Mouse (Mus musculus): ENCODE measurements around the gene Wdr60. TPM values are rescaled to one million over a fixed set of nuclear protein-coding genes. Genes with fewer than 3 reads are reported as not detected.
"Not testable (repeated sequence)": the region's sequence is repeated elsewhere in the genome, so short reads cannot be mapped to it uniquely, and the experiment has no call there.

The Wdr60 gene
- total RNA-seq, 2 experiments from 2014 or later, result 20.7 to 21.8 TPM

DNA sequence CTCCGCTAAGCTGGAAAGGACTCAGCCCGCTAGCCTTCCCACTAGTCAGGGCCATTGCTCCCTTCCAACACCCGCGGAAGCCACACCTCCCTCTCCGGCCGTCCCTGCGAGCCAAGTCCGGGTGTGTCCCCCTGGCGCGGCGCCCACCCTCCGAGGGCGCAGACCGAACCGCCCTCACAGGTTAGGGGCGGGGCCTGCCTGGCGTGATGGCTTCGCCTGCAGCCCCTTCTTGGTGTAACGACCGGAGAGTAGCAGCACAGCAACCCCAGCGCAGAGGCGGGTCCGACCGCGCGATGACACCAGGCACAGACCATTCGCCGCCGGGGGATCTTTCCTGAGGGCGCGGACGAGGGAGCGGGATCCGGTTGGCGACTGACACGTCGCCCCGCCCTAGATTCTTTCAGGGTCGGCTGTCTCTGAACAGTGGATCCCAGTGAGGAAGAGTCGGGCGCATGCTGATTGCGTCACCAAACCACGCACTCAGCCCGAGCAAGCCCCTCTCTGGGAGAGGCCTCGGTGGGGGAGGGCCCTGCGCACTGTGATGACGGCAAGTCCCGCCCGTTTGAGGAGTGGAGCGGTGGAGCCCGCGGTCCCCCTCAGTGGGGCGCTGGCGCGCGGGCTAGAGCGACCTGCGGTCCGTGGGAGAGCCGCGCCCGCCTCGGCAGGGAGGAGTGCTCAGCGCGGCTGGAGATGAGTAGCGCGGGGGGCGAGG, 18.0 kb upstream of the Wdr60 start, which contains the start of gene Esyt2:
Gene Esyt2 (plus strand): TSS at position 544 of the 712 bp plus-strand sequence.
- H3K27ac ChIP-seq, result peak within 1 kb of the TSS; percentile 91
- peak; percentile 100 for DNase-seq (ENCODE audit: extremely low spot score in 1 of 2, low spot score in 2 of 2)
- intact Hi-C loops (cut with DNase I), result loop anchor here (2.0 to 5.0 kb wide), 4 partner anchors 18 to 341 kb away; partner anchors contain the start of genes Ptprn2 and Wdr60
- peak within 1 kb of the TSS; percentile 86 for H3K4me3 ChIP-seq
- TF ChIP-seq CTCF (IDR thresholded peaks at IDR 0.05), result peak; percentile 41

DNA sequence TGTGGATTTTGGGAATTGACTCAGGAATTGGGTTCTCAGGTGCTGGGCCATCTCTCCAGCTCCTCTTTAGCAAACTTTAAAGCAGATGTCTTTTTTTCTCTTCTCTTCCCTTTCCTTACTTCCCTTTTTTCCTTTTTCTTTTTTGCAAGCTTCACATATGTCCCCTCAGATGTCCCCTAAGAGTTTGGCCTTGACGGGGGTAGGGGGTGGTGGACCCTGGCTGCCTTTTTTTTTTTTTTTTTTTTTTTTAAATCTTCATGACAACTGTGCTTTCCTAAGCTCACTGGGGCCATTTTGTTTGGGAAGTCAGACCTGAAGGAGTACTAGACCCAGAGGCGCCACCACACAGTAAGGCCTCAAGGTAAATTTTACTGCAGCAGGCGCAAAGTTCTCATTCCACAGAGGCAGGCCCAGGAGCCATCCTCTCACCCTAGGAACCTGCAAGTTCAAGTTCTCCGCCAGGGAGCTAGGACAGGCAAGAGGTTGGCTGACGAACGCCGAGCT, 17.4 kb upstream of the Wdr60 start:
- no peak for DNase-seq (ENCODE audit: extremely low spot score in 1 of 2, low spot score in 2 of 2)
- intact Hi-C loops (cut with DNase I), result loop anchor here (2.0 to 5.0 kb wide), 4 partner anchors 17 to 342 kb away; partner anchors contain the start of genes Ptprn2 and Wdr60
- peak overlapping the region; percentile 86 for H3K4me3 ChIP-seq
- peak overlapping the region; percentile 91 for H3K27ac ChIP-seq
- TF ChIP-seq CTCF (IDR thresholded peaks at IDR 0.05), result peak; percentile 1; the same call in 1 of the 2 replicates

- Histone ChIP-seq H3K27ac (no peak overlapping the region), H3K4me3 (no peak overlapping the region)
- no peak for DNase-seq (ENCODE audit: extremely low spot score in 1 of 2, low spot score in 2 of 2)
- TF ChIP-seq CTCF (IDR thresholded peaks at IDR 0.05), result no peak
- intact Hi-C loops (cut with DNase I), result no loop called here
Observed at GRCm38 (mm10) chr12:116279181-116279580, 16.4 kb upstream of the Wdr60 start.

- no peak overlapping the region for H3K27ac ChIP-seq
- no peak for DNase-seq (ENCODE audit: extremely low spot score in 1 of 2, low spot score in 2 of 2)
Observed at GRCm38 (mm10) chr12:116278541-116278940, 15.7 kb upstream of the Wdr60 start.

DNA sequence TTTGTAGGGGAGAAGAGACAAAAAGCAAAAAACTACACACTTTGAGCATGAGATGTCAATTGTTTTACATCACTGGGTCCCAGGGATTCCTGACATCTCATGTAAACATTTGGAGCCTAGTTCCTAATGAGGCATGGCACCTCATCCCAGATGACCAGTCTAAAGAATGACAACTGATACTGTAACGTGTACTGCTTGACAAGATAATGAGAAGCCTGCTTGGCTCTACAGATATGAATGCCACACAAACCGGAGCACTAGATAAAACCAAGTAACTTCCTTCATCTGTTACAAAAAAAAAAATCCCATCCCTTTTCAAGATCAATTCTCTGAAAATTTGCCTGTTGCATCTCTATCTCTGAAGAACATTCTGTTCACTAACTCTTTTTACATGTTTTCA, 14.1 kb upstream of the Wdr60 start:
- no peak overlapping the region for H3K4me3 ChIP-seq
- TF ChIP-seq CTCF (IDR thresholded peaks at IDR 0.05), result no peak

More at GRCm38 (mm10) chr12:116278541-116278940, 15.7 kb upstream of the Wdr60 start:
- H3K4me3 ChIP-seq, result no peak overlapping the region
- intact Hi-C loops (cut with DNase I), result no loop called here
- TF ChIP-seq CTCF (IDR thresholded peaks at IDR 0.05), result no peak

DNA sequence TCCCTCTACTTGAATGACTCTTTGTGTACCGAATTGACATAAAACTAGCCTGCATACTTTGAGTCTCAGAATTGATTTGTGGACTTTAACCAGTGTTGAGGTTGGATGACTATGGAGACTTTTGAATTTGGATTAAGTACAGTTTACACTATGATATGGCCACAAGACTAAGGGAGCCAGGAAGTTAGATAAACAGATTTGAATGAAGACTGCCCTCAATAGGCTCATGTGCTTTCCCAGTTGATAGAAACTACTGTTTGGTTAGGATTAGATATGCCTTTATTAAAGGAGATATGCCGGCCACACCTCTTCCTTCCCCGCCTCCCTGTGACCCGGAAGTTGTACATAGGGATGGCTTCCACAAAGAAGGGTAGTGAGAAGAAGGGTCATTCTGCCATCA, 12.8 kb upstream of the Wdr60 start:
- no peak overlapping the region for H3K4me3 ChIP-seq
- no peak for DNase-seq (ENCODE audit: extremely low spot score in 1 of 2, low spot score in 2 of 2)
- TF ChIP-seq CTCF (IDR thresholded peaks at IDR 0.05), result no peak
- no peak overlapping the region for H3K27ac ChIP-seq
- intact Hi-C loops (cut with DNase I), result no loop called here

More for the DNA sequence above, 14.1 kb upstream of the Wdr60 start:
- no peak for DNase-seq (ENCODE audit: extremely low spot score in 1 of 2, low spot score in 2 of 2)
- no peak overlapping the region for H3K27ac ChIP-seq
- intact Hi-C loops (cut with DNase I), result no loop called here

- intact Hi-C loops (cut with DNase I); H3K4me3 ChIP-seq; H3K27ac ChIP-seq; DNase-seq (ENCODE audit: extremely low spot score in 1 of 2, low spot score in 2 of 2): not testable (repeated sequence)
Observed at GRCm38 (mm10) chr12:116275086-116275485, 12.3 kb upstream of the Wdr60 start, which contains the start of gene Gm11027. Gene Gm11027, plus strand, starts transcription at chr12:116275386.

GRCm38 (mm10) chr12:116273733-116274132, 10.9 kb upstream of the Wdr60 start:
- intact Hi-C loops (cut with DNase I), result no loop called here
- no peak for DNase-seq (ENCODE audit: extremely low spot score in 1 of 2, low spot score in 2 of 2)
- no peak for TF ChIP-seq CTCF (IDR thresholded peaks at IDR 0.05)
- no peak overlapping the region for H3K4me3 ChIP-seq
- no peak overlapping the region for H3K27ac ChIP-seq

DNA sequence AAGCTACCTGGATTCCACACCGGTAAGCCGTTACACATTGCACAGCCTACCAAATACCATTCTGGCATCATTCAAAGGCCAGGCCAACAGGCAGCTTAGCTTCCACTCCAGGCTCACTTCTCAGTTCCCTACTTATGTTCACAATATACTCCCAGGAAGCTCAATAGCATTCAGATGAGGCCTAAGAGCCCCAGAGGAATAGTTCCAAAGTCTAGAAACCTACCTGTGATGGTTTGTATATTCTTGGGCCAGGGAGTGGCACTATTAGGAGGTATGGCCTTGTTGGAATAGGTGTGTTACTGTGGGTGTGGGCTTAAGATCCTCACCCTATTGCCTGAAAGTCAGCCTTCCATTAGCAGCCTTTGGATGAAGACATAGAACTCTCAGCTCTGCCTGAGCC, 8.2 kb upstream of the Wdr60 start:
- no peak for TF ChIP-seq CTCF (IDR thresholded peaks at IDR 0.05)
- H3K27ac ChIP-seq, result no peak overlapping the region
- intact Hi-C loops (cut with DNase I), result no loop called here

GRCm38 (mm10) chr12:116270538-116270937, 7.7 kb upstream of the Wdr60 start:
- no peak for TF ChIP-seq CTCF (IDR thresholded peaks at IDR 0.05)
- Histone ChIP-seq H3K27ac (no peak overlapping the region), H3K4me3 (no peak overlapping the region)
- intact Hi-C loops (cut with DNase I), result no loop called here
- DNase-seq (ENCODE audit: extremely low spot score in 1 of 2, low spot score in 2 of 2), result no peak

More for the DNA sequence above, 8.2 kb upstream of the Wdr60 start:
- no peak overlapping the region for H3K4me3 ChIP-seq
- no peak for DNase-seq (ENCODE audit: extremely low spot score in 1 of 2, low spot score in 2 of 2)

DNA sequence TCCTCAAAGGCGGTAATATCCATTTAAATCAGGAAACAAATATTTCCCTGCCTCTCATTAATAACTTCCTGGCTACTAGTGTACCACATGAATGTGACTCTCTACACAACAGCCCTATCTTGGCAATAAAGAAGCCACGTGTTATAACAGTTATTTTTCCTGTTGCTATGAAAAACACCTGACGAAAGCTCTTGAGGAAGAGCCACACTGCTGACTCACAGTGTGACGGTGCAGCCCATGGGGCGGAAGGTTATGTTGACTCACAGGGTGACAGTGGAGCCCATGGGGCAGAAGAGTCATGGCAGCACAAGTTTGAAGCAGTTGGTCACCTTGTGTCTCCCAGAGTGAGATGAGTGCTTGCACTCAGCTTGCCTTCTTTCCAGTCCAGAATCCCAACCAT, 6.6 kb upstream of the Wdr60 start:
- H3K4me3 ChIP-seq, result no peak overlapping the region
- DNase-seq (ENCODE audit: extremely low spot score in 1 of 2, low spot score in 2 of 2), result no peak
- intact Hi-C loops (cut with DNase I), result no loop called here
- H3K27ac ChIP-seq, result no peak overlapping the region
- TF ChIP-seq CTCF (IDR thresholded peaks at IDR 0.05), result no peak

DNA sequence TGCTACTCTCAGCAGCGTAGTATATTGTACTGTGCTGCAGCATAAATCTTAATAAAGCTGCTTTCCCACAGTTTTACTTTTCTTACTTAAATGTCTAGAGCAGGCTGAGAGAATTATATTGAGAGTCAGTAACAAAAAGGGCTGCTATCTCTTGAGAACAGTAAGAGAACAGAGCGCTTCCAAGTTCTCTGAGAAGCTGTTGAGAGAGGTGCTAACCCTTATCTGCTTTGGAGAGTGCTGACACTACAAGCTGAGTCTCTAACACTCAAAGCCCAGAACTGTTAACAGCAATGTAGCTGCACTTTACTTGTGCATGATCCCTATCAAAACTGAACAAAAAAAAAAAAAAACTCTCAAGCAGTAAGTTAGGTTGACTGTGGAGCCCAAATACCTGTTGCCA, 2.5 kb upstream of the Wdr60 start:
- Histone ChIP-seq H3K4me3 (no peak overlapping the region), H3K27ac (no peak overlapping the region)
- TF ChIP-seq CTCF (IDR thresholded peaks at IDR 0.05), result no peak
- intact Hi-C loops (cut with DNase I), result no loop called here
- no peak for DNase-seq (ENCODE audit: extremely low spot score in 1 of 2, low spot score in 2 of 2)
